Mouse (Mus musculus) liver, postnatal 0 days (tissue): ENCODE data around the gene Rb1. TPM values are rescaled to one million over a fixed set of nuclear protein-coding genes. Genes with fewer than 3 reads are reported as not detected.

ENCODE experiments used
- ATAC-seq: fragments of 200-750 bp; cut with Nextera tagmentation; 2 replicates; pipeline ENCODE4 v1.8.0; 2017; ENCODE audit warnings: mild to moderate bottlenecking, moderate library complexity
- DNase-seq: peaks from one replicate; pipeline ENCODE4 v3.0.0-alpha.2; 2016
- H3K27ac ChIP-seq: fragments of 300-500 bp; sonication (generic); 2 replicates; pipeline ENCODE4 v1.5.1; 2014; ENCODE audit warnings: antibody characterized with exemption, moderate library complexity, mild to moderate bottlenecking, low read depth
- H3K27me3 ChIP-seq: fragments of 300-500 bp; sonication (generic); 2 replicates; pipeline ENCODE4 v1.6.1; 2014; ENCODE audit warnings: low read length, control low read depth, mixed read lengths; ENCODE audit not compliant: insufficient read depth
- H3K36me3 ChIP-seq: fragments of 300-500 bp; sonication (generic); replicated peaks from 2 replicates; pipeline ENCODE4 v1.6.1; 2014; ENCODE audit warnings: mild to moderate bottlenecking, control low read depth, low read length, moderate library complexity, mixed read lengths; ENCODE audit not compliant: insufficient read depth
- H3K4me1 ChIP-seq: fragments of 300-500 bp; sonication (generic); 2 replicates; pipeline ENCODE4 v1.6.1; 2014; ENCODE audit warnings: antibody characterized with exemption, mild to moderate bottlenecking, control low read depth; ENCODE audit not compliant: insufficient read depth
- H3K4me2 ChIP-seq: fragments of 300-500 bp; sonication (generic); 2 replicates; pipeline ENCODE4 v1.6.1; 2014; ENCODE audit warnings: low read depth, mild to moderate bottlenecking, low read length, moderate library complexity, mixed read lengths
- H3K4me3 ChIP-seq: fragments of 300-500 bp; sonication (generic); 2 replicates; pipeline ENCODE4 v1.5.1; 2014; ENCODE audit warnings: low read depth, low read length
- H3K9ac ChIP-seq: fragments of 300-500 bp; sonication (generic); replicated peaks from 2 replicates; pipeline ENCODE4 v1.6.1; 2014; ENCODE audit warnings: mild to moderate bottlenecking, moderate library complexity
- H3K9me3 ChIP-seq: fragments of 300-500 bp; sonication (generic); 2 replicates; pipeline ENCODE4 v1.6.1; 2016; ENCODE audit warnings: mild to moderate bottlenecking, control low read depth, low read length, mixed read lengths
- CTCF ChIP-seq: sonication (generic); IDR thresholded peaks from 2 replicates; pipeline ENCODE4 v1.5.1; 2016; ENCODE audit warnings: antibody characterized with exemption, low read depth
- EP300 ChIP-seq: IDR thresholded peaks from 2 replicates; pipeline ENCODE4 v1.6.1; 2016; ENCODE audit warnings: antibody characterized with exemption, low read depth, mild to moderate bottlenecking
- WGBS: fragments of 180-500 bp; shearing (Covaris S2); extraction: QIAGEN DNeasy Blood & Tissue Kit; methylation state at CpG from one replicate; pipeline ENCODE4 v1.1.7; 2014; ENCODE audit not compliant: insufficient replicate concordance; 5-methylcytosine and 5-hydroxymethylcytosine counted together
- polyA plus RNA-seq: library from polyadenylated mRNA; unstranded; fragments of >200 nt; fragmentation: Nextera tagmentation; extraction: Ambion mirVana; gene quantifications from 2 replicates; pipeline ENCODE4 v1.2.1, GENCODE M21; 2015

Gene Rb1
- polyA plus RNA-seq = 15.5 and 23.6 TPM in 2 replicates

DNA sequence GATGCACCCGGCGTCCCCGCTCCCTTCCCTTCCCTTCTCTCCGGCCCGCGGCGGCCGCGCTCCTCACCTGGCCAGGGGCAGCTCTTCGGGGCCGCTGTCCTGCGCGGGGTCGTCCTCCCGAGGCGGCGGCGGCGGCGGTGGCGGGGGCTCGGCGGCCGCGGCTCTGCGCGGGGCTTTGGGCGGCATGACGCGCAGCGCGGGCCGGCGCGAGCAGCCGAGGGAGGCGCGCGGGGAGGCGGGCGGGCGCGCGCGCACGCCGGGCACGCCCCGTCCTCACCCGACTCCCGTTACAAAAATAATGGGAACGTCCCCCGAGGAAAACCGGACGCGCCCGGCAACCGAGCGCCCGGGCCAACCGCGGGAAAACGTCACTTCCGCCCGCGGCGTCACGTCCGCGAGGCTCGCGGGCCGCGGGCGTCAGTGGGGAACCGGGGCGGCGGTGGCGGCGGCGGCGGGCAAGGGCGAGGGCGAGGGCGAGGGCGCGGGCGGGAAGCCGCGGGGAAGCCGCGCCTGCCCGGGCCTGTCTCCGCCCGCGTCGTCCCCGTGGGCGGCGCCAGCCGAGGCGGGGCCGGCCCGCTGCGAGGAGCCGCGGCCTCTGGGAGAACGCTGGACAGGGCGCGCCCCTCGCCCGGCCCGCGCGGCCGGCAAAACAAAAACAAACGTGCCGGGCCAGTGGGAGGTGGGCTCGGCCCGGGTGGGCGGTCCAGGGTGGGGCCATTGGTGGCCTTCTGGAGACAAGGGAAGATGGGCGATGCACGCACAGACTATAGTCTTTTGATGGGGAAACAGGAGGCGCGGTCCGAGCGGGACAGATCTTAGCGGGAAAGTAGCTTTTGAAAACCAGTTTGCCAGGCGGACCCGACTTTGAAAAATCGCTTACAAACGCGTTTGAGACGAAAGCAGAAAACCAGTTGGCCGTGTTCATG lies at the start of gene Rb1:
Rb1 (minus strand) TSS at position 367 of the 926 bp plus-strand sequence.
- Histone ChIP-seq H3K9me3 (no peaks in the 10 kb centered on the region), H3K27ac (peak within 1 kb of the TSS; percentile 98), H3K36me3 (peaks cover 6% of the 10 kb centered on the region; the same call in 1 of the 2 replicates), H3K4me1 (peaks cover 23% of the 10 kb centered on the region), H3K9ac (peak within 1 kb of the TSS; percentile 91), H3K4me2 (peak within 1 kb of the TSS; percentile 85), H3K4me3 (peak within 1 kb of the TSS; percentile 91), H3K27me3 (no peaks in the 10 kb centered on the region)
- ATAC-seq (peak; percentile 89), DNase-seq (peak; percentile 90)
- TF ChIP-seq CTCF (no peak), EP300 (no peak)
- WGBS = under 1% methylated on average over 84 of the region's 135 CpGs

GRCm38 (mm10) chr14:73374315-73374890 lies 48.8 kb upstream of the Rb1 start:
- Histone ChIP-seq H3K9me3 (no peaks in the 10 kb centered on the region), H3K4me1 (peaks cover 25% of the 10 kb centered on the region), H3K4me2 (peak overlapping the region; percentile 45), H3K4me3 (peak overlapping the region; percentile 9; the same call in 1 of the 2 replicates), H3K27ac (peak overlapping the region; percentile 55), H3K9ac (no peak overlapping the region), H3K27me3 (no peaks in the 10 kb centered on the region), H3K36me3 (peaks cover 55% of the 10 kb centered on the region)
- DNase-seq (peak; percentile 63), ATAC-seq (peak; percentile 87)
- 45% methylated on average over 11 of the region's 11 CpGs for WGBS
- TF ChIP-seq EP300 (no peak), CTCF (no peak)

- peak overlapping the region; percentile 45 for H3K4me2 ChIP-seq
- H3K4me1 ChIP-seq = peaks cover 25% of the 10 kb centered on the region
- 70% methylated on average over 8 of the region's 8 CpGs for WGBS
- H3K4me3 ChIP-seq = peak overlapping the region; percentile 9; the same call in 1 of the 2 replicates
- peak overlapping the region; percentile 55 for H3K27ac ChIP-seq
- H3K9ac ChIP-seq = no peak overlapping the region
- no peaks in the 10 kb centered on the region for H3K9me3 ChIP-seq
- no peak for DNase-seq
- TF ChIP-seq CTCF (no peak), EP300 (no peak)
- H3K36me3 ChIP-seq = peaks cover 56% of the 10 kb centered on the region
- no peaks in the 10 kb centered on the region for H3K27me3 ChIP-seq
- no peak for ATAC-seq
These were observed 48.0 kb upstream of the Rb1 start for GRCm38 (mm10) chr14:73373606-73374005.

- Histone ChIP-seq H3K27me3 (no peaks in the 10 kb centered on the region), H3K9me3 (no peaks in the 10 kb centered on the region), H3K4me3 (no peak overlapping the region), H3K4me1 (peaks cover 22% of the 10 kb centered on the region), H3K4me2 (no peak overlapping the region), H3K27ac (no peak overlapping the region), H3K9ac (no peak overlapping the region), H3K36me3 (peaks cover 56% of the 10 kb centered on the region)
- TF ChIP-seq CTCF (no peak), EP300 (no peak)
- 73% methylated on average over 4 of the region's 4 CpGs for WGBS
- DNase-seq (no peak), ATAC-seq (no peak)
These were observed 47.4 kb upstream of the Rb1 start for GRCm38 (mm10) chr14:73372990-73373389.

DNA sequence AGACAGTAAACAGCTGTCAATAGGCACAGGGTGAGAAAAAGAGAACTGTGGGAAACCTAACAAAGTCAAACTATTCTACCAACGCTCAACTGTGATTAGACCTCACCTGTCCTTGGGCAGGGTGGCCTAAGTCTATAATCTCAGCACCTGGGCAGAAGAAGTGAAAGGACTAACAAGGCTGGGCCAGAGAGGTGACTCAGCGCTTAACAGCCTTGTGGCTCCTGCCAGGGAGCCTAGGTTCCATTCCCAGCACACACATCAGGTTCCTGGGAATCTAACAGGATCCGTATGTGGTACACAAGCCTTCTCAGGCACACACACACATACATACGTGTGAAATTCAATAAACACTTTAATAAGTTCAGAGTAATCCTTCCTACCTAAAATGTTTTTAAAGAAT lies 46.0 kb upstream of the Rb1 start:
- TF ChIP-seq CTCF (no peak), EP300 (no peak)
- ATAC-seq (no peak), DNase-seq (no peak)
- H3K9me3 ChIP-seq = no peaks in the 10 kb centered on the region
- 86% methylated on average over 4 of the region's 4 CpGs for WGBS
- H3K4me2 ChIP-seq = no peak overlapping the region
- H3K36me3 ChIP-seq = peaks cover 64% of the 10 kb centered on the region
- no peak overlapping the region for H3K4me3 ChIP-seq
- peaks cover 14% of the 10 kb centered on the region; the same call in 1 of the 2 replicates for H3K4me1 ChIP-seq
- H3K27me3 ChIP-seq = no peaks in the 10 kb centered on the region
- peak overlapping the region; percentile 13; the same call in 1 of the 2 replicates for H3K27ac ChIP-seq
- H3K9ac ChIP-seq = no peak overlapping the region
